Mouse (Mus musculus): ENCODE measurements around the gene Gm44965. TPM values are rescaled to one million over a fixed set of nuclear protein-coding genes. Genes with fewer than 3 reads are reported as not detected.

Gm44965 gene
- total RNA-seq, 2 experiments from 2014 or later: not detected

GRCm38 (mm10) chr6:48573981-48574380 lies 19.8 kb upstream of the Gm44965 start:
- no peak for DNase-seq
- intact Hi-C loops (cut with DNase I): no loop called here

GRCm38 (mm10) chr6:48578736-48579135 lies 15.0 kb upstream of the Gm44965 start:
- no peak for DNase-seq
- intact Hi-C loops (cut with DNase I): no loop called here

GRCm38 (mm10) chr6:48579215-48579648 lies 14.5 kb upstream of the Gm44965 start:
- peak in 1 of 2 experiments; percentile 25 for DNase-seq

GRCm38 (mm10) chr6:48581257-48581656 lies 12.5 kb upstream of the Gm44965 start:
- intact Hi-C loops (cut with DNase I): loop anchor here (2.0 kb wide), 1 partner anchor 64 kb away; no protein-coding TSS in a partner anchor
- no peak for DNase-seq

More at GRCm38 (mm10) chr6:48579215-48579648, 14.5 kb upstream of the Gm44965 start:
- intact Hi-C loops (cut with DNase I): no loop called here

GRCm38 (mm10) chr6:48582037-48582436 lies 11.7 kb upstream of the Gm44965 start:
- intact Hi-C loops (cut with DNase I): loop anchor here (2.0 kb wide), 1 partner anchor 29 kb away; no protein-coding TSS in a partner anchor

GRCm38 (mm10) chr6:48589194-48589750 lies 4.5 kb upstream of the Gm44965 start, which contains the start of gene Gm45021:
Gene Gm45021 (plus strand): TSS chr6:48589610.
- intact Hi-C loops (cut with DNase I): no loop called here
- DNase-seq: no peak

More at GRCm38 (mm10) chr6:48582037-48582436, 11.7 kb upstream of the Gm44965 start:
- peak in 1 of 2 experiments; percentile 60 for DNase-seq

- intact Hi-C loops (cut with DNase I): no loop called here
- DNase-seq: no peak
Measured at GRCm38 (mm10) chr6:48591221-48591845, 2.4 kb upstream of the Gm44965 start.

GRCm38 (mm10) chr6:48591871-48592270 lies 1.9 kb upstream of the Gm44965 start:
- DNase-seq: no peak
- intact Hi-C loops (cut with DNase I): no loop called here

- intact Hi-C loops (cut with DNase I): no loop called here
- DNase-seq: peak; percentile 11 to 48
Measured at GRCm38 (mm10) chr6:48594043-48594738, 450 bp downstream of the Gm44965 start.

- DNase-seq: no peak
- intact Hi-C loops (cut with DNase I): no loop called here
Measured at GRCm38 (mm10) chr6:48595278-48595677, 1.5 kb downstream of the Gm44965 start.

- intact Hi-C loops (cut with DNase I): no loop called here
- DNase-seq: no peak
Measured at GRCm38 (mm10) chr6:48596545-48597232, 2.9 kb downstream of the Gm44965 start.

- intact Hi-C loops (cut with DNase I): no loop called here
- DNase-seq: no peak
Measured at GRCm38 (mm10) chr6:48597233-48597625, 3.5 kb downstream of the Gm44965 start.

GRCm38 (mm10) chr6:48600594-48600993 lies 6.9 kb downstream of the Gm44965 start:
- no peak for DNase-seq
- intact Hi-C loops (cut with DNase I): no loop called here

GRCm38 (mm10) chr6:48601271-48602079 lies 7.7 kb downstream of the Gm44965 start, which contains the start of gene Zfp775:
Gene Zfp775 (plus strand): TSS chr6:48602063.
- DNase-seq: peak; percentile 97 to 98
- intact Hi-C loops (cut with DNase I): no loop called here

GRCm38 (mm10) chr6:48602080-48602741 lies 8.5 kb downstream of the Gm44965 start:
- peak; percentile 45 to 47 for DNase-seq
- intact Hi-C loops (cut with DNase I): no loop called here

GRCm38 (mm10) chr6:48608124-48608523 lies 14.4 kb downstream of the Gm44965 start:
- DNase-seq: no peak
- intact Hi-C loops (cut with DNase I): no loop called here

- intact Hi-C loops (cut with DNase I): no loop called here
- DNase-seq: no peak
Measured at GRCm38 (mm10) chr6:48609512-48609911, 15.8 kb downstream of the Gm44965 start.

- no peak for DNase-seq
- intact Hi-C loops (cut with DNase I): no loop called here
Measured at GRCm38 (mm10) chr6:48610657-48611056, 16.9 kb downstream of the Gm44965 start.

GRCm38 (mm10) chr6:48613464-48613863 lies 19.7 kb downstream of the Gm44965 start:
- intact Hi-C loops (cut with DNase I): no loop called here
- DNase-seq: no peak

All from heart, postnatal 14 days (tissue).